Mouse (Mus musculus) heart, postnatal 0 days (tissue): ENCODE measurements at regions not wholly inside any gene's neighbourhood (a gene's known extent, or its start where the extent isn't known, plus 50 kb on each side); places are given as distances from the start of the nearest gene placed in this dataset.

Source experiments
- ATAC-seq: fragments of 200-750 bp; cut with Nextera tagmentation; 2 replicates; pipeline ENCODE4 v1.8.0; 2017; ENCODE audit warnings: low read depth, moderate number of reproducible peaks, moderate library complexity; ENCODE audit not compliant: insufficient read depth
- DNase-seq: peaks from one replicate; pipeline ENCODE4 v3.0.0-alpha.2; 2016; ENCODE audit warnings: low spot score
- H3K27ac ChIP-seq: fragments of 300-500 bp; sonication (generic); 2 replicates; pipeline ENCODE4 v1.5.1; 2014; ENCODE audit warnings: low read depth, mild to moderate bottlenecking
- H3K27me3 ChIP-seq: fragments of 300-500 bp; sonication (generic); 2 replicates; pipeline ENCODE4 v1.6.1; 2014; ENCODE audit warnings: low read length, mixed read lengths; ENCODE audit not compliant: control insufficient read depth, insufficient read depth
- H3K36me3 ChIP-seq: fragments of 300-500 bp; sonication (generic); replicated peaks from 2 replicates; pipeline ENCODE4 v1.6.1; 2014; ENCODE audit warnings: low read length, mixed read lengths; ENCODE audit not compliant: control insufficient read depth, insufficient read depth
- H3K4me1 ChIP-seq: fragments of 300-500 bp; sonication (generic); 2 replicates; pipeline ENCODE4 v1.6.1; 2014; ENCODE audit warnings: antibody characterized with exemption; ENCODE audit not compliant: control insufficient read depth, insufficient read depth
- H3K4me2 ChIP-seq: fragments of 300-500 bp; sonication (generic); 2 replicates; pipeline ENCODE4 v1.6.1; 2014; ENCODE audit warnings: low read depth, mild to moderate bottlenecking, low read length, moderate library complexity
- H3K4me3 ChIP-seq: fragments of 300-500 bp; sonication (generic); 2 replicates; pipeline ENCODE4 v1.5.1; 2014; ENCODE audit warnings: low read depth, low read length
- H3K9ac ChIP-seq: fragments of 300-500 bp; sonication (generic); replicated peaks from 2 replicates; pipeline ENCODE4 v1.6.1; 2014; ENCODE audit warnings: low read depth, low read length, mixed read lengths
- H3K9me3 ChIP-seq: fragments of 300-500 bp; sonication (generic); replicated peaks from 2 replicates; pipeline ENCODE4 v1.6.1; 2016; ENCODE audit warnings: low read length; ENCODE audit not compliant: control insufficient read depth
- CTCF ChIP-seq: IDR thresholded peaks from 2 replicates; pipeline ENCODE4 v1.5.1; 2016; ENCODE audit warnings: antibody characterized with exemption, control low read depth, low read depth
- EP300 ChIP-seq: IDR thresholded peaks from 2 replicates; pipeline ENCODE4 v1.6.1; 2016; ENCODE audit warnings: antibody characterized with exemption, low read depth
- WGBS: fragments of 180-500 bp; shearing (Covaris S2); extraction: QIAGEN DNeasy Blood & Tissue Kit; methylation state at CpG from one replicate; pipeline ENCODE4 v1.1.7; 2014; 5-methylcytosine and 5-hydroxymethylcytosine counted together

DNA sequence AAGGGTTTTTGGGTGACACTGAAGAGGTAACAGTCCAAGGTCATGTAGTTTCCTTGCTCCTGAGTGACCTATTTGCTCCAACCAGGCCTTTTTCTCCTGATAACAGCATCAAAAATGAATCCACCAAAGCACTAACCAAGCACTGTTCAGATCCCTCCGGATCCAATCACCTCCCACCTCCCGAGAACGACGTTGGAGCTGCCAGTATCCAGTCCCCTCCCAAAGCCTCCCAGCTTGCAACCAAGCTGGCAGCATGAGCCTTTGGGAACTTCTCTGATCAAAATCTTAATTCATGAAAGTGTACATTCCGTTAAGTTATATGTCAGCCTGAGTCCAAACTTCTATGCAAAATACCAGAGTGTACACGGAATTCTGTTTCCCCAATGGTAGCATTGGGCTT, 126.3 kb downstream of the Efnb2 start:
- Histone ChIP-seq H3K36me3 (no peaks in the 10 kb centered on the region), H3K27ac (no peak overlapping the region), H3K9ac (no peak overlapping the region), H3K4me3 (no peak overlapping the region), H3K27me3 (no peaks in the 10 kb centered on the region), H3K4me2 (no peak overlapping the region), H3K9me3 (no peaks in the 10 kb centered on the region), H3K4me1 (no peaks in the 10 kb centered on the region)
- TF ChIP-seq CTCF = no peak
- no peak for TF ChIP-seq EP300
- no peak for ATAC-seq
- no peak for DNase-seq
- 45% methylated on average over 6 of the region's 6 CpGs for WGBS

DNA sequence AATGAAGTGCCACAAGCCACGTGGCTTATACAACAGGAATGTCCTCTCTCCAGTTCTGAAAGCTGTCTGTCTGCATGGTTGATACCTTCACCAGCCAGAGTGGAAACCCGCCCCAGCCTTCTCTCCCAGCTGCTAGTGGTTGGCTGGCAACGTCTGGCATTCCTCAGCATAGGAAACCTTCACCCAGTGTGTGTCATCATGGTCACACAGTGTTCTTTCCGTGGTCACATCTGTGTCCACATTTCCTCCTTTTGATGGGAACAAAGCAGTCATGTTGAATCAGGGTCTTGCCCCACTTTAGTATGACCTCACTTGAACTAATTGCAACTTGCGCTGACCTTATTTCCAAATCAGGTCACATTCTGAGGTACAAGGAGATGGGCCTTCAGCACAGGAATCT, 128.1 kb downstream of the Efnb2 start:
- WGBS = 71% methylated on average over 5 of the region's 5 CpGs
- no peak for TF ChIP-seq EP300
- TF ChIP-seq CTCF = no peak
- ATAC-seq = no peak

DNA sequence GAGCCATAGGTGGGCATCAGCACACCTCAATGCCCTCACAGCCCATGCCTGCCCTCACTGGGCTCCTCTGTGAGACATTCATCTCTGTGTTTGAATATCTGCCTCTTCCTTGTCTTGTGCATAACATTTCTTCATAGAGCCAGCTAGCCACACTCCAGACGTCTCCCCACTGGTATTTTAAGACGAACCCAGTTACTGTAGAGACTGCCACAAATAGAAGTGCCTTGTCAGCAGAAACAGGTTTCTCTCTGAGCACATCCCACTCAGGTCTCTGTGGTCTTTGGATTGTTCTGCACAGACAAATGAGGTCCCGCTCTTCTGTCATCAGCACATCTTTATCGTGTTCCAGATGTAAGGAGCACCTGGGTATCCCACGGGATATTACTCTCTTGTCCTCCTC, 130.5 kb downstream of the Efnb2 start:
- no peaks in the 10 kb centered on the region for H3K36me3 ChIP-seq
- DNase-seq (no peak), ATAC-seq (no peak)
- H3K4me2 ChIP-seq = no peak overlapping the region
- H3K27me3 ChIP-seq = no peaks in the 10 kb centered on the region
- H3K9ac ChIP-seq = no peak overlapping the region
- H3K4me1 ChIP-seq = no peaks in the 10 kb centered on the region
- WGBS = 51% methylated on average over 5 of the region's 5 CpGs
- H3K27ac ChIP-seq = no peak overlapping the region
- TF ChIP-seq CTCF (no peak), EP300 (no peak)
- H3K4me3 ChIP-seq = no peak overlapping the region
- no peaks in the 10 kb centered on the region for H3K9me3 ChIP-seq

More for the DNA sequence above, 128.1 kb downstream of the Efnb2 start:
- Histone ChIP-seq H3K4me3 (no peak overlapping the region), H3K27ac (no peak overlapping the region), H3K9me3 (no peaks in the 10 kb centered on the region), H3K9ac (no peak overlapping the region), H3K27me3 (no peaks in the 10 kb centered on the region), H3K4me1 (no peaks in the 10 kb centered on the region), H3K36me3 (no peaks in the 10 kb centered on the region), H3K4me2 (no peak overlapping the region)
- DNase-seq = no peak

DNA sequence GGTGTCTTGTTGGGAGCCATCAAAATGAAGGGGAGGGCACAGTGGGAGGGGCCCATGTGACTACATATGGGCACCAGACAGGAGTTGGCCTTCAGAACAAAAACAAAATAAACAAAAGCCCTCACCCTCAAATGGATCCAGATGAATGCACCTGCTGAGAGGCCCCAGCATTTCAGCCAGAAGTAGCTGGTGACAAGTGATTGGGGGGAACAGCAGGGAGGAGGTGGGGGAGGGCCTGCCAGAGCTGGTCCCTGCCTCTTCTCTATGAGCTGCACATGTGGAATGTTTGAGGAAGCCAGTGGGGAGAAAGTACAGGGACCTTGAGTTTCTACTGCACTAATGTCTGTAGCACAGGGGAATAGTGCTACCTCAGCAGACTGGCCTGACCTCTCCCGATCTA, 139.5 kb downstream of the Efnb2 start:
- Histone ChIP-seq H3K27me3 (no peaks in the 10 kb centered on the region), H3K36me3 (no peaks in the 10 kb centered on the region), H3K9ac (no peak overlapping the region), H3K4me2 (no peak overlapping the region), H3K27ac (no peak overlapping the region), H3K9me3 (no peaks in the 10 kb centered on the region), H3K4me1 (no peaks in the 10 kb centered on the region), H3K4me3 (no peak overlapping the region)
- 78% methylated on average over 1 of the region's 1 CpGs for WGBS
- DNase-seq (no peak), ATAC-seq (no peak)
- TF ChIP-seq EP300 (no peak), CTCF (no peak)

DNA sequence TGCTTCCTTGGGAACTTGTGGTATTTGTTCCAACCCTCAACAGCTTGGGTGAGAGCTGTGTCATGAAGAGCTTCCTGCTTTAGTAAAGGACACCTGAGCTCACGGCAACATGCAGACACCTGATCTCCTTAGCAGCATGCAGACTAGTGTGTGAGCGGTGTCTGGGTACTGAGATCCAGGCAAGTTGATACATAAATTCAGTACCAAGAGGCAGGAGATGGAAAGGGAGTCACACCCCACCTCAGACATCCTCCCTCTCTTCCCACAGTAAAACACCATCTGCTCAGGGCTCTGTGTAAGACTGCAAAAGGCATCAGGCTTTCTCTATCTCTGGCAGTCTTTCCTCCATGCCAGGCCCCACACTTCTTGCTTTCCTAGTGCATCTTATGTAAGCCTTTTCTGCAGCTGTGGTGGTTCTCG, 141.3 kb downstream of the Efnb2 start:
- H3K9ac ChIP-seq = no peak overlapping the region

DNA sequence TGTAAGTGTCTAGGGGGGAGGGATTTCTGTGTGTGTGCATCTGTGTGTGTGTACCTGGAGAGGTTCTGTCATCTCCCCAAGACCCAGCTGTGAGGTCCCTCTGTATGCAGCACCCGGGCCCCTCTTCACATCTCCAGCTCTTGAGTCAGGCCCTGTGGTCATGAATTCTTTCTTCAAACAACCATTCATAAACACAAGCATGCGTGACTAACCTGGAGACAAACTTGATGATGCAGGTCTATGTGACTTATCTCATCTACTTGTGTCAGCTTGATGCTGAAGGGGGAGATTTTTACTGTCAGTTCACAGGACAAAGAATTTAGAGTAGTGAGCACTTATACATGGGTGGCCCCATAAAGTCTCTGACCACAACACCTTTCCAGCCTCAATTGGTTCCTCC, 143.4 kb downstream of the Efnb2 start:
- WGBS = 70% methylated on average over 2 of the region's 2 CpGs
- ATAC-seq (no peak), DNase-seq (no peak)
- Histone ChIP-seq H3K36me3 (no peaks in the 10 kb centered on the region), H3K9ac (no peak overlapping the region), H3K4me3 (no peak overlapping the region), H3K9me3 (no peaks in the 10 kb centered on the region), H3K27me3 (no peaks in the 10 kb centered on the region), H3K4me2 (no peak overlapping the region), H3K27ac (no peak overlapping the region), H3K4me1 (no peaks in the 10 kb centered on the region)
- TF ChIP-seq CTCF (no peak), EP300 (no peak)

More for the DNA sequence above, 141.3 kb downstream of the Efnb2 start:
- H3K27ac ChIP-seq = no peak overlapping the region
- no peaks in the 10 kb centered on the region for H3K36me3 ChIP-seq
- no peak overlapping the region for H3K4me3 ChIP-seq
- no peak for DNase-seq
- TF ChIP-seq EP300 (no peak), CTCF (no peak)
- H3K4me2 ChIP-seq = no peak overlapping the region
- no peaks in the 10 kb centered on the region for H3K27me3 ChIP-seq
- no peaks in the 10 kb centered on the region for H3K9me3 ChIP-seq
- H3K4me1 ChIP-seq = no peaks in the 10 kb centered on the region
- no peak for ATAC-seq
- WGBS = 90% methylated on average over 3 of the region's 3 CpGs
